Mouse (Mus musculus) G1E (cell line): Measurements from ENCODE around the gene Slc39a10. TPM values are rescaled to one million over a fixed set of nuclear protein-coding genes. Genes with fewer than 3 reads are reported as not detected.
"Not testable (repeated sequence)": the region's sequence is repeated elsewhere in the genome, so short reads cannot be mapped to it uniquely, and the experiment has no call there.

Experiments
- ATAC-seq: 2 replicates; pipeline ENCODE4 v1.8.0; 2016; ENCODE audit warnings: mild to moderate bottlenecking; ENCODE audit not compliant: insufficient number of reproducible peaks, poor library complexity, low FRiP score, severe bottlenecking; ENCODE audit errors: extremely low read depth
- DNase-seq: peaks from one replicate; pipeline ENCODE4 v3.0.0; 2012; ENCODE audit warnings: low spot score
- H3K27me3 ChIP-seq: 2 replicates; pipeline ENCODE4 v1.6.1; 2012; ENCODE audit warnings: mild to moderate bottlenecking, low read length, inconsistent platforms; ENCODE audit not compliant: insufficient read depth
- H3K36me3 ChIP-seq: replicated peaks from 2 replicates; pipeline ENCODE3; 2012; ENCODE audit warnings: mild to moderate bottlenecking, inconsistent platforms
- H3K4me1 ChIP-seq: 2 replicates; pipeline ENCODE4 v1.6.1; 2012; ENCODE audit warnings: low read depth, low read length, inconsistent platforms, mixed read lengths; ENCODE audit not compliant: insufficient read depth
- H3K4me3 ChIP-seq: 2 replicates; pipeline ENCODE4 v1.5.1; 2012; ENCODE audit warnings: low read depth, mild to moderate bottlenecking, inconsistent platforms, low read length, moderate library complexity, mixed read lengths
- H3K9me3 ChIP-seq: replicated peaks from 2 replicates; pipeline ENCODE4 v1.6.1; 2012; ENCODE audit warnings: inconsistent platforms
- CTCF ChIP-seq: IDR thresholded peaks from 2 replicates; pipeline ENCODE4 v1.5.1; 2012; ENCODE audit warnings: low read depth, low read length, inconsistent platforms, mixed read lengths
- GATA1 ChIP-seq: IDR thresholded peaks from 2 replicates; pipeline ENCODE4 v1.6.1; 2012; ENCODE audit warnings: borderline replicate concordance, low read length, inconsistent platforms, mixed read lengths
- GATA2 ChIP-seq: IDR thresholded peaks from 2 replicates; pipeline ENCODE4 v1.6.1; 2012; ENCODE audit warnings: low read depth, low read length, inconsistent platforms, borderline replicate concordance
- POLR2AphosphoS5 ChIP-seq: IDR thresholded peaks from 2 replicates; pipeline ENCODE4 v1.6.1; 2012; ENCODE audit warnings: low read depth, low read length, inconsistent platforms; ENCODE audit not compliant: insufficient replicate concordance
- TAL1 ChIP-seq: conservative IDR thresholded peaks from 2 replicates; pipeline ENCODE4 v1.6.1; 2012; ENCODE audit warnings: low read depth, low read length, inconsistent platforms, mixed read lengths
- polyA plus RNA-seq: library from polyadenylated mRNA; stranded (reverse); fragments of >175 nt; gene quantifications from 2 replicates; pipeline ENCODE4 v1.2.3, GENCODE M21; 2012
- total RNA-seq, 2 experiments: library from RNA; stranded (forward) in 1 of 2; stranded (reverse) in 1 of 2; fragments of 200-1000 nt in 1 of 2; fragments of >200 nt in 1 of 2; fragmentation: Nextera tagmentation in 1 of 2; gene quantifications; 2 replicates each; pipeline ENCODE4 v1.2.3; 2014 to 2017

Gene Slc39a10
- total and polyA plus RNA-seq, 3 experiments: 2.8 to 84.7 (median 30.8) TPM

DNA sequence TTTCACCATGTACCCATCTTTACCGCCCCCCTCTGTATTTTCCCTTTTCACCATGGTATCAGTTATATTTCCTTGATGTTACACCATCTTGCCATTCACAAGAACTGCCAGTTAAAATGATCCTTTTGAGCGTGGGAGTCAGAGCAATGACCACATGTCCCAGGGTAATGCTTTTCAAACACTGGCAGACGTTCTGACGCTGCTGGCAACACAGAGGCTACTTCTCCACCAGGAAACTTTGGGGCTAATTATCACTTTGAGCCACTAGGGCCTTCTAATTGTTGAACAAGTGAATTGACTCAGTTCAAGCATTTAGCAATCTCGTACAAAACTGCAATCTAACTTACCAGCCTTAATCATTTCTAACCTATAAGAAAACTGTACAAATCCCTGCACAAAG lies 47.4 kb downstream of the Slc39a10 start:
- ATAC-seq (no peak), DNase-seq (no peak)
- no peaks in the 10 kb centered on the region for H3K27me3 ChIP-seq
- no peak overlapping the region for H3K4me3 ChIP-seq
- peaks cover 5% of the 10 kb centered on the region for H3K36me3 ChIP-seq
- TF ChIP-seq TAL1 (no peak), GATA1 (no peak), CTCF (no peak), GATA2 (no peak), POLR2AphosphoS5 (no peak)
- peaks cover 25% of the 10 kb centered on the region for H3K4me1 ChIP-seq
- H3K9me3 ChIP-seq: no peaks in the 10 kb centered on the region

DNA sequence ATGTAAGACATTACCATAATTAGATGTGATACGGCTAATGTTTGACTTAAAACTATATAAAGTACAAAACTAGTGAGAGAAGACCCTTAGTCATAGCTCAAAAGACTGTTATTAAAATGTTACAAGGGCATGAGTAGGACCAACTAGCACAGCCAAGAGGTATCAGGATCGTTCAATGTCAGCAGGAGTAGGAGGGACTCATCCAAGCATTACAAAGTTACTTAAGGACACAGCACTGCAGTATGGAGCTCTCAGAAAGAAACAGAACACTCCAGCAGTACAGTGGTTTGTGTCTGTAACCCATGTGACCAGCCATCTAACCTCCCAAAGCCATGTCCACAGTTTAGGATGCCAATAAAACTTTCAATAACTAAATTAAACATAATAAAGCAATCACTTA lies 48.4 kb downstream of the Slc39a10 start:
- no peak for DNase-seq
- no peak for ATAC-seq
- TF ChIP-seq GATA1 (no peak), GATA2 (no peak), CTCF (no peak), POLR2AphosphoS5 (no peak), TAL1 (no peak)

GRCm38 (mm10) chr1:46843406-46843805 lies 49.2 kb downstream of the Slc39a10 start:
- no peaks in the 10 kb centered on the region for H3K9me3 ChIP-seq
- ATAC-seq (no peak), DNase-seq (no peak)
- H3K36me3 ChIP-seq: peaks cover 3% of the 10 kb centered on the region
- no peaks in the 10 kb centered on the region for H3K27me3 ChIP-seq
- H3K4me1 ChIP-seq: peaks cover 21% of the 10 kb centered on the region
- H3K4me3 ChIP-seq: no peak overlapping the region
- TF ChIP-seq GATA2 (no peak), POLR2AphosphoS5 (no peak), GATA1 (no peak), CTCF (no peak), TAL1 (no peak)

More for the DNA sequence above, 48.4 kb downstream of the Slc39a10 start:
- Histone ChIP-seq H3K27me3 (no peaks in the 10 kb centered on the region), H3K9me3 (no peaks in the 10 kb centered on the region), H3K36me3 (peaks cover 3% of the 10 kb centered on the region), H3K4me3 (no peak overlapping the region), H3K4me1 (peaks cover 20% of the 10 kb centered on the region)

DNA sequence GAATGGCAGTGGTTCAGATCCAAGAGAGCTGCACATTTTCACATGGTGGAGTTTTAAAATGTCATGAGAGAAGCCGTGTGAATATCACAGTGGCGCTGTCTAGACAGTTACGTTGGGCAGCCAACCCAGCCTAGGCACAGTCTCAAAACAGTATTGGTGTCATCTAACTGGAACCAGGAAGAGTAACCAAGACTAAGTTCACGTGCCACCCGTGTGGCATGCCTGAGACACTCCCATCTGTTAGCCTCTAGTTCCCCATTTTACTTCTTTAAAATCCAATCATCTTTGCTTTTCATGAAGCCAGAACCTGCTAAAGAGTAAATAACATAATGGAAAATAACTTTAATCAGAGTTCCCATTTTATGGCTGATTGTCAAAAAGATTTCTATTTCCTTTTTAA lies 60.7 kb downstream of the Slc39a10 start:
- DNase-seq: peak; percentile 35
- no peaks in the 10 kb centered on the region for H3K27me3 ChIP-seq
- no peaks in the 10 kb centered on the region for H3K9me3 ChIP-seq
- peaks cover 36% of the 10 kb centered on the region for H3K4me1 ChIP-seq
- H3K4me3 ChIP-seq: peak overlapping the region; percentile 19; the same call in 1 of the 2 replicates
- peak; percentile 94 for ATAC-seq
- peaks cover 32% of the 10 kb centered on the region for H3K36me3 ChIP-seq
- TF ChIP-seq CTCF: no peak
- no peak for TF ChIP-seq GATA1
- TF ChIP-seq GATA2: no peak
- TF ChIP-seq POLR2AphosphoS5: no peak
- no peak for TF ChIP-seq TAL1

- peaks cover 29% of the 10 kb centered on the region for H3K4me1 ChIP-seq
- no peak for DNase-seq
- no peak for ATAC-seq
- TF ChIP-seq TAL1: no peak
- TF ChIP-seq GATA2: no peak
- TF ChIP-seq GATA1: no peak
- TF ChIP-seq CTCF: no peak
- no peak for TF ChIP-seq POLR2AphosphoS5
- no peaks in the 10 kb centered on the region for H3K27me3 ChIP-seq
- no peaks in the 10 kb centered on the region for H3K9me3 ChIP-seq
- no peak overlapping the region for H3K4me3 ChIP-seq
- peaks cover 34% of the 10 kb centered on the region for H3K36me3 ChIP-seq
Measured at GRCm38 (mm10) chr1:46830066-46830843, 62.4 kb downstream of the Slc39a10 start.

DNA sequence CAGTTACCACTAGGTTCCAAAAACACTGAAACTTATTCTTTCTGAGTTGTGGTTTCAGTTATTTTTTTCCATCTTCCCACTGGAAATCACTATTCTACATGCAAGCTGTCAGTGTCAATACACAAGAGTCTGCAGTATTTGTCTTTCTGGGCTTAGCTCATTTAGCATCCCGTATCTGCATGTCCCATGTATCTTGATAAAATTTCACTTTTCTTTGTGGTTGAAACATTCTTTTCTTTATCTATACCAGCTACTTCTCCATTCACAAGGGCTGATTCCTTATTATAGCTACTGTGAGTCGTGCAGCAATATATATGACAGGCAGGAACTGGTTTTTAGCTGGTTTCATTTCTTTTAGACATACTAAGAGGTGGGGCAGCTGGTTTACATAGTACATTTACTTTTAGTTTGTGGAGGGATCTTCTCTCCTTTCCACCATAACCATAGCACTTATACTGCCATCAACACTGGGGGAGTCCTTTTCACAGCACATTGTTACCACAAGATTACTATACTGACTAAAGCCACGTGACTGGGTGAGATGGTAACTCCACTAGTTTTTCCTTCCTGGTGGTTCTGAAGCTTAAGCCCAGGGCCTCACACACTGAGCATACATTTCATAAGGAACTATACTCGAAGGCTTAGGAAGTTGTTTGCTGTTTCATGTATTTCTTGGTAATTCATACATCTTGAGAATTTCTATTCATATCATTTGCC lies 70.2 kb downstream of the Slc39a10 start:
- Histone ChIP-seq H3K9me3 (no peaks in the 10 kb centered on the region), H3K36me3 (peaks cover 60% of the 10 kb centered on the region), H3K4me1 (peaks cover 6% of the 10 kb centered on the region; the same call in 1 of the 2 replicates), H3K27me3 (no peaks in the 10 kb centered on the region), H3K4me3 (no peak overlapping the region)
- no peak for DNase-seq
- ATAC-seq: no peak
- TF ChIP-seq POLR2AphosphoS5 (no peak), GATA1 (no peak), CTCF (no peak), GATA2 (no peak), TAL1 (no peak)

GRCm38 (mm10) chr1:46817934-46818333 lies 74.7 kb downstream of the Slc39a10 start:
- Histone ChIP-seq H3K4me3 (no peak overlapping the region), H3K4me1 (peaks cover 6% of the 10 kb centered on the region; the same call in 1 of the 2 replicates), H3K27me3 (no peaks in the 10 kb centered on the region), H3K9me3 (no peaks in the 10 kb centered on the region), H3K36me3 (peaks cover 52% of the 10 kb centered on the region)
- ATAC-seq (no peak), DNase-seq (no peak)
- TF ChIP-seq GATA2 (no peak), POLR2AphosphoS5 (no peak), GATA1 (no peak), CTCF (no peak), TAL1 (no peak)

DNA sequence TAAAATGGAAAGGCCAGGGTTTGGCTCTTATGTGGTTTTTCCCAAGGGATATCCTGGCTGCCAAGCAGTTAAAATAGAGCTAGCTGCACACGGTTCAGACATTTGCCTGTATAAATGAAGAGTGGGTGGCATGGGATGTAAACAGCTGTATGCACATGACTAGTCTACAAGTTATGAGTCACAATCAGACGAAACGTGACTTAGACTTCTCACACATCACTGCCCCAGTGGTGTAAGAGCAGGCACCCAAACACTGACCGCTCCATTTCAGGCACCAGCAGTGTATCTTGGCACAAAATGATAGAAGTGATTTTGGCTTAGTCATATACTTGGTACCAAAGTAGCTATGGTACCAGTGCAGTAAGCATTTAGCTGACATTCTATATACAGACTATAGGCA lies 84.0 kb downstream of the Slc39a10 start:
- H3K4me3 ChIP-seq, ATAC-seq, DNase-seq, H3K9me3 ChIP-seq, H3K27me3 ChIP-seq, H3K4me1 ChIP-seq: not testable (repeated sequence)
- H3K36me3 ChIP-seq: peaks cover 28% of the 10 kb centered on the region
